Mouse (Mus musculus): ENCODE data around the gene Tnfaip2. TPM values are rescaled to one million over a fixed set of nuclear protein-coding genes. Genes with fewer than 3 reads are reported as not detected.

Gene Tnfaip2
- polyA plus RNA-seq, 2 experiments: 10.0 to 10.2 TPM

DNA sequence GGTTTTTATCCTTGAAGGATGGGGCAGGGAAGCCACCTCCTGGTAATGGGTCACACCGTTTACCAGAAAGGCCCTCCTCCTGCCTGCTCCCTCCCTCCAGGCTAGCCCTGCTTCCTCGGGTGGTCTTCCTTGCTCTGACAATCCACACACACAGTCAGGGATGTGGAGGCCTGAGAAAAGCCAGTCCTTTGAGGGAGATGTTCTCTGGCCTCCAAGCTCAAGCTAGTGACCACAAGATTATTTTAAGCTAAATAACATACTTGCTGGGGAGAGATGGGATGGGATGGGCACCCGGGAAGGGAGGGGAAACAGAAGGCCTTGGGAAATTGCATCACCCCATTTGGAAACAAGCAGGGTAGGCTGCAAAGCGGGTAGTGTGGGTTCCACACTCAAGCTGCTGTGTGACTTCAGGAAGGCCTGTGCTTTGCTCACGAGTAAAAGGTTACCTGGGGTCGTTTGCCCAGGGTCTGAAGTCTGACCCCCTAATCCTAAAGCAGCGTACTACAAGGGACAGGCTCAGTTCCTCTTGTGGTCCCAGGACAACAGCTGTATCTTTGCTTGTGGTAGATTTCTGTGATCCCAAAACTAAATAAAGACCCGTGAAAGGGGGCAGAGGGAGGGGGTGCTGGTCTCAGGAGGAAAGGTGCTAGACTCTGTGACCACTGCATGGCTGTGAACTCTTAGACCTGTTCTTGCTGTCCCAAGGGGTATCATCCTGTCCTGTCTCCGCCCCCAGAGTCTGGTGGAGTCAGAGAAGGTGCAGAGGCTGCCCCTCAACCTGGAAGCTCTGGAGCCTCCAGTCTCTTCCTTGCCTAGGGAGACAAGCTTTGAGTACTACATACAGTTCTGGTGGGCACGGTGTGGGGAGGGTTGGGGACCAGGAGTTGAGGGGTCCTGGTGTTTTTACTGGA, 1.9 kb downstream of the Tnfaip2 start:
- no peaks in the 10 kb centered on the region for H3K9me3 ChIP-seq (ENCODE audit: control insufficient read depth, low read length)
- no peak overlapping the region for H3K4me2 ChIP-seq (replicated peaks; ENCODE audit: low read depth, low read length, severe bottlenecking)
- peaks cover 19% of the 10 kb centered on the region for H3K4me1 ChIP-seq (ENCODE audit: control insufficient read depth, insufficient read depth, low read length)

DNA sequence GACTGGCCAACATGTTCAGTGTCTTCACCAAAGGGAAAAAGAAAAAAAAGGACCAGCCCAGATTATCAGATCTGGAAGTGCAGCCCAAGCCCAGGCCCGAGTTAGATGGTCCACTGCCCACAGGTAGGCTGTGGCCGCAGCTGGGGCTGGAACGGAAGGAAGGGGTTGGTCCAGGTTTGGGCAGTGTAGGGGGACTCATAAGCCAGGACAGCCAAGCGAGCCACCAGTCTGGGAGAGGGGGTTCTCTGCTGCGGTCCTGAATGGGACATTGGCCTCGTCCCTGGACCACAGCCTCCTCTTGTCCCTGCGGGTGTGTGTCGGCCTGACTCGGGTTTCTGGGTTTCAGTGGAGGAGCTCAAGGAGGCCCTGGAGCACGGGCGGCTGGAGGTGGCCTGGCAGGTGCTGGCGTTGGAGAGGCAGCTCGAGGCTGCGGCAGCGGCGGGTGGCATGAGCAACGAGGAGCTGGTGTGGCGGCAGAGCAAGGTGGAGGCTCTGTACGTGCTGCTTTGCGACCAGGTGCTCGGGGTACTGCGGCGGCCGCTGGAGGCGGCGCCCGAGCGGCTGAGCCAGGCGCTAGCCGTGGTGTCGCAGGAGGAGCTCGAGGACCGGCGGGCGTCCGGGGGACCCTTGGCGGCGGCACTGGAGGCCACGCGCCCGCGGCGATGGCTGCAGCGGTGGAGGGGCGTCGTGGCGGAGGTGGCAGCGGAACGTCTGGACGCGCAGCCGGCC, 3.1 kb downstream of the Tnfaip2 start:
- Histone ChIP-seq H3K27me3 (ENCODE audit: control insufficient read depth, insufficient read depth, low read length) (peaks cover 93% of the 10 kb centered on the region), H3K4me1 (ENCODE audit: control insufficient read depth, insufficient read depth, low read length) (peaks cover 19% of the 10 kb centered on the region), H3K9me3 (ENCODE audit: control insufficient read depth, low read length) (no peaks in the 10 kb centered on the region), H3K27ac (replicated peaks; ENCODE audit: low read depth, low read length) (no peak overlapping the region), H3K4me2 (replicated peaks; ENCODE audit: low read depth, low read length, severe bottlenecking) (peak overlapping the region; percentile 42), H3K4me3 (replicated peaks; ENCODE audit: low read length) (peak overlapping the region; percentile 21), H3K36me3 (ENCODE audit: control insufficient read depth, insufficient read depth, low read length) (no peaks in the 10 kb centered on the region), H3K9ac (ENCODE audit: low read depth, low read length, severe bottlenecking) (no peak overlapping the region)
- DNase-seq (ENCODE audit: low spot score) (no peak), ATAC-seq (ENCODE audit: low FRiP score, low read depth) (no peak)
- no peak for TF ChIP-seq POLR2A (IDR thresholded peaks at IDR 0.05; ENCODE audit: borderline replicate concordance, extremely low read depth, insufficient read depth, insufficient read length)
- WGBS: 3% methylated on average over 48 of the region's 52 CpGs

More for the DNA sequence above, 1.9 kb downstream of the Tnfaip2 start:
- no peak for TF ChIP-seq POLR2A (IDR thresholded peaks at IDR 0.05; ENCODE audit: borderline replicate concordance, extremely low read depth, insufficient read depth, insufficient read length)
- ATAC-seq (ENCODE audit: low FRiP score, low read depth) (no peak), DNase-seq (ENCODE audit: low spot score) (no peak)
- peaks cover 85% of the 10 kb centered on the region for H3K27me3 ChIP-seq (ENCODE audit: control insufficient read depth, insufficient read depth, low read length)
- no peak overlapping the region for H3K27ac ChIP-seq (replicated peaks; ENCODE audit: low read depth, low read length)
- H3K9ac ChIP-seq (ENCODE audit: low read depth, low read length, severe bottlenecking): no peak overlapping the region
- no peak overlapping the region for H3K4me3 ChIP-seq (replicated peaks; ENCODE audit: low read length)
- WGBS: 30% methylated on average over 10 of the region's 10 CpGs
- H3K36me3 ChIP-seq (ENCODE audit: control insufficient read depth, insufficient read depth, low read length): no peaks in the 10 kb centered on the region

DNA sequence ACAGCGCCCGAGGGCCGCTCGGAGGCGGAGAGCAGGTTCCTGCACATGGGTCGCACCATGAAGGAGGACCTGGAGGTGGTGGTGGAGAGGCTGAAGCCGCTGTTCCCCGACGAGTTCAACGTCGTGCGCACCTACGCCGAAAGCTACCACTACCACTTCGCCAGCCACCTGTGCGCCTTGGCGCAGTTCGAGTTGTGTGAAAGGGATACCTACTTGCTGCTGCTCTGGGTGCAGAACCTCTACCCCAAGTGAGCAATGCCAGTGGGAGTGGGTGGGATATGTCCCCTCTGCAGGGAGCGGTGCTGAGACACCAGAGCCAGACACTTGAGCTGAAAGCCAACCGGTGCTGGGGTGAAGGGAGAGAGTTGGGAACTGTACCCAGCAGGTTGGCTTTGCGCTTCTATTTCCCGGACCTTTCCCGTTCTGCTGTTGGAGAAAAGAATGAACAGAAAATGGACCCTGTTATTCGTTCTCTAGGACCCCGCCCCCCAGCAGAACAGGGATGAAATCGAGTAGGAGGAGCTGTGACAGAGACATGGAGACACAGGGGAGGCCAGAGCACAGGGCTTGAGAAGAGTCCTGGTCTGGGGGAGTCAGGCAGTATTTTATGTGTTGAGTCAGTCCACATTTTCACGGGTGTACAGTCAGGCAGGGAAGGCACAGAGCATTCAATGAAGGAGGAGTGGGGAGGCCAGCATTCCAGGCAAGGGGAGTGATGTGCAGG, 3.8 kb downstream of the Tnfaip2 start:
- DNase-seq (ENCODE audit: low spot score): no peak
- no peak overlapping the region for H3K9ac ChIP-seq (ENCODE audit: low read depth, low read length, severe bottlenecking)
- no peak overlapping the region for H3K27ac ChIP-seq (replicated peaks; ENCODE audit: low read depth, low read length)
- no peak for TF ChIP-seq POLR2A (IDR thresholded peaks at IDR 0.05; ENCODE audit: borderline replicate concordance, extremely low read depth, insufficient read depth, insufficient read length)
- H3K4me3 ChIP-seq (replicated peaks; ENCODE audit: low read length): peak overlapping the region; percentile 21
- no peaks in the 10 kb centered on the region for H3K9me3 ChIP-seq (ENCODE audit: control insufficient read depth, low read length)
- peaks cover 23% of the 10 kb centered on the region for H3K4me1 ChIP-seq (ENCODE audit: control insufficient read depth, insufficient read depth, low read length)
- peaks cover 91% of the 10 kb centered on the region for H3K27me3 ChIP-seq (ENCODE audit: control insufficient read depth, insufficient read depth, low read length)
- no peaks in the 10 kb centered on the region for H3K36me3 ChIP-seq (ENCODE audit: control insufficient read depth, insufficient read depth, low read length)
- H3K4me2 ChIP-seq (replicated peaks; ENCODE audit: low read depth, low read length, severe bottlenecking): peak overlapping the region; percentile 42
- 9% methylated on average over 25 of the region's 27 CpGs for WGBS
- ATAC-seq (ENCODE audit: low FRiP score, low read depth): no peak

DNA sequence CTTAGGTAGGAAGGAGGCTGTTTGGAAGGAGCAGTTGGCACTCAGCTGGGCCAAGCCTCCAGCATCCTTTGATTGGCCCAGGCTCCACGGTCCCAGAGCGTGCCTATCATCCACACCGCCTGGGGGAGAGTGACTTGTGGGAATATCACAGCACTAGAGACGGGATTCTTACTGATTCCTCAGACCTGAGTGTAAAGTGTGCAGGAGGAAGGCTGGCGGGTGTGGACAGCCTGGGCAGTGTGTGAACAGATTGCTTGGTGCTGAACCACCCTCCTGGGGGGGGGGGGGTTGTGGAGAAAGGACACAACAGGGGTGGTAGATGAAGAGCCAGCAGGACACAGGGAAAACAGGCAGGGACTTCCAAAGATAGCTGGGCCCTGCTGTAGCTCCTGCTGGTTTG, 4.5 kb downstream of the Tnfaip2 start:
- Histone ChIP-seq H3K27me3 (ENCODE audit: control insufficient read depth, insufficient read depth, low read length) (peaks cover 90% of the 10 kb centered on the region), H3K9me3 (ENCODE audit: control insufficient read depth, low read length) (no peaks in the 10 kb centered on the region), H3K9ac (ENCODE audit: low read depth, low read length, severe bottlenecking) (no peak overlapping the region), H3K4me2 (replicated peaks; ENCODE audit: low read depth, low read length, severe bottlenecking) (no peak overlapping the region), H3K36me3 (ENCODE audit: control insufficient read depth, insufficient read depth, low read length) (no peaks in the 10 kb centered on the region), H3K4me1 (ENCODE audit: control insufficient read depth, insufficient read depth, low read length) (peaks cover 23% of the 10 kb centered on the region), H3K4me3 (replicated peaks; ENCODE audit: low read length) (no peak overlapping the region), H3K27ac (replicated peaks; ENCODE audit: low read depth, low read length) (no peak overlapping the region)
- DNase-seq (ENCODE audit: low spot score) (no peak), ATAC-seq (ENCODE audit: low FRiP score, low read depth) (no peak)
- WGBS: 18% methylated on average over 5 of the region's 5 CpGs
- TF ChIP-seq POLR2A (IDR thresholded peaks at IDR 0.05; ENCODE audit: borderline replicate concordance, extremely low read depth, insufficient read depth, insufficient read length): no peak

DNA sequence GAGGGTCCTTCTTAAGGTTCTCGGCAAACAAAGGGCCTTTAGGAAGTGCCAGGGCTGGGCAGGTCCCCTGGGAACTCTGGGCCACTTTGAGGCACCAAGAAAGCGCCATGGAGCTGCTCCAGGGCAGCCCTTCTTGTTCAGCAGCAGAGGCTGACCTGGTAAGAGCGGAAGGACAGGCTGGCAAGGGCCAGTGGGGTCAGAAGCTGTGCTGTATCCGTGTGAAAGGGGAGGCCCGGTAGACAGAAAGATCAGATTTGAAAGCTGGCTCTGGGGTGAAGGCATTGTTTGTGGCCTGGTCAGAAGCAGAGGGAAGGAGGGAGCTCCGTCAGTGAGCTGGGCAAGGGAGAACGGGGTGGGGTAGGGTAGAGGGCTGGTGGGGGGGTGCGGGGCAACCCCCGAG, 5.1 kb downstream of the Tnfaip2 start:
- WGBS: 22% methylated on average over 9 of the region's 9 CpGs
- no peak overlapping the region for H3K27ac ChIP-seq (replicated peaks; ENCODE audit: low read depth, low read length)
- H3K9ac ChIP-seq (ENCODE audit: low read depth, low read length, severe bottlenecking): no peak overlapping the region
- DNase-seq (ENCODE audit: low spot score) (no peak), ATAC-seq (ENCODE audit: low FRiP score, low read depth) (no peak)
- no peak for TF ChIP-seq POLR2A (IDR thresholded peaks at IDR 0.05; ENCODE audit: borderline replicate concordance, extremely low read depth, insufficient read depth, insufficient read length)
- peaks cover 84% of the 10 kb centered on the region for H3K27me3 ChIP-seq (ENCODE audit: control insufficient read depth, insufficient read depth, low read length)
- no peaks in the 10 kb centered on the region for H3K9me3 ChIP-seq (ENCODE audit: control insufficient read depth, low read length)
- H3K36me3 ChIP-seq (ENCODE audit: control insufficient read depth, insufficient read depth, low read length): no peaks in the 10 kb centered on the region
- H3K4me2 ChIP-seq (replicated peaks; ENCODE audit: low read depth, low read length, severe bottlenecking): no peak overlapping the region
- no peak overlapping the region for H3K4me3 ChIP-seq (replicated peaks; ENCODE audit: low read length)
- H3K4me1 ChIP-seq (ENCODE audit: control insufficient read depth, insufficient read depth, low read length): peaks cover 21% of the 10 kb centered on the region
